Mouse (Mus musculus): ENCODE results near the gene Atp2a1. TPM values are rescaled to one million over a fixed set of nuclear protein-coding genes. Genes with fewer than 3 reads are reported as not detected.

The Atp2a1 gene
- polyA plus RNA-seq, 1 experiment = 1.4 TPM

GRCm38 (mm10) chr7:126473470-126474086, 10.7 kb upstream of the Atp2a1 start:
- peaks cover 51% of the 10 kb centered on the region for H3K36me3 ChIP-seq (replicated peaks; ENCODE audit: low read length)
- peaks cover 81% of the 10 kb centered on the region for H3K4me1 ChIP-seq
- peak overlapping the region; percentile 98 for H3K4me3 ChIP-seq (replicated peaks)
- TF ChIP-seq FLI1 (IDR thresholded peaks at IDR 0.05; ENCODE audit: low read length) (no peak), GATA1 (IDR thresholded peaks at IDR 0.05; ENCODE audit: borderline replicate concordance, low read length) (no peak)
- H3K9me3 ChIP-seq = no peaks in the 10 kb centered on the region
- H3K27me3 ChIP-seq (replicated peaks) = no peaks in the 10 kb centered on the region

- TF ChIP-seq FLI1 (IDR thresholded peaks at IDR 0.05; ENCODE audit: low read length) (no peak), GATA1 (IDR thresholded peaks at IDR 0.05; ENCODE audit: borderline replicate concordance, low read length) (no peak)
- H3K27me3 ChIP-seq (replicated peaks) = no peaks in the 10 kb centered on the region
- peak overlapping the region; percentile 98 for H3K4me3 ChIP-seq (replicated peaks)
- no peaks in the 10 kb centered on the region for H3K9me3 ChIP-seq
- H3K4me1 ChIP-seq = peaks cover 83% of the 10 kb centered on the region
- H3K36me3 ChIP-seq (replicated peaks; ENCODE audit: low read length) = peaks cover 59% of the 10 kb centered on the region
These were observed 9.8 kb upstream of the Atp2a1 start for GRCm38 (mm10) chr7:126472713-126473112.

GRCm38 (mm10) chr7:126472306-126472705, 9.4 kb upstream of the Atp2a1 start:
- Histone ChIP-seq H3K27me3 (replicated peaks) (no peaks in the 10 kb centered on the region), H3K4me3 (replicated peaks) (peak overlapping the region; percentile 98), H3K9me3 (no peaks in the 10 kb centered on the region), H3K4me1 (peaks cover 87% of the 10 kb centered on the region), H3K36me3 (replicated peaks; ENCODE audit: low read length) (peaks cover 63% of the 10 kb centered on the region)
- no peak for TF ChIP-seq GATA1 (IDR thresholded peaks at IDR 0.05; ENCODE audit: borderline replicate concordance, low read length)
- TF ChIP-seq FLI1 (IDR thresholded peaks at IDR 0.05; ENCODE audit: low read length) = no peak

- peaks cover 91% of the 10 kb centered on the region for H3K4me1 ChIP-seq
- H3K4me3 ChIP-seq (replicated peaks) = peak overlapping the region; percentile 98
- H3K36me3 ChIP-seq (replicated peaks; ENCODE audit: low read length) = peaks cover 68% of the 10 kb centered on the region
- TF ChIP-seq GATA1 (IDR thresholded peaks at IDR 0.05; ENCODE audit: borderline replicate concordance, low read length) (no peak), FLI1 (IDR thresholded peaks at IDR 0.05; ENCODE audit: low read length) (no peak)
- H3K9me3 ChIP-seq = no peaks in the 10 kb centered on the region
- no peaks in the 10 kb centered on the region for H3K27me3 ChIP-seq (replicated peaks)
These were observed 8.9 kb upstream of the Atp2a1 start for GRCm38 (mm10) chr7:126471853-126472252.

- peaks cover 92% of the 10 kb centered on the region for H3K4me1 ChIP-seq
- peaks cover 73% of the 10 kb centered on the region for H3K36me3 ChIP-seq (replicated peaks; ENCODE audit: low read length)
These were observed 8.5 kb upstream of the Atp2a1 start for GRCm38 (mm10) chr7:126471361-126471760.

GRCm38 (mm10) chr7:126470077-126470476, 7.2 kb upstream of the Atp2a1 start:
- Histone ChIP-seq H3K4me3 (replicated peaks) (peak overlapping the region; percentile 85), H3K9me3 (no peaks in the 10 kb centered on the region), H3K27me3 (replicated peaks) (no peaks in the 10 kb centered on the region), H3K36me3 (replicated peaks; ENCODE audit: low read length) (peaks cover 85% of the 10 kb centered on the region), H3K4me1 (peaks cover 94% of the 10 kb centered on the region)
- TF ChIP-seq FLI1 (IDR thresholded peaks at IDR 0.05; ENCODE audit: low read length) = peak; percentile 65; the same call in 1 of the 2 replicates
- TF ChIP-seq GATA1 (IDR thresholded peaks at IDR 0.05; ENCODE audit: borderline replicate concordance, low read length) = peak; percentile 69; the same call in 1 of the 3 replicates

More at GRCm38 (mm10) chr7:126471361-126471760, 8.5 kb upstream of the Atp2a1 start:
- H3K9me3 ChIP-seq = no peaks in the 10 kb centered on the region
- TF ChIP-seq FLI1 (IDR thresholded peaks at IDR 0.05; ENCODE audit: low read length) = no peak
- TF ChIP-seq GATA1 (IDR thresholded peaks at IDR 0.05; ENCODE audit: borderline replicate concordance, low read length) = no peak
- no peaks in the 10 kb centered on the region for H3K27me3 ChIP-seq (replicated peaks)
- H3K4me3 ChIP-seq (replicated peaks) = peak overlapping the region; percentile 98

GRCm38 (mm10) chr7:126467834-126468627, 5.1 kb upstream of the Atp2a1 start:
- no peaks in the 10 kb centered on the region for H3K9me3 ChIP-seq
- H3K4me3 ChIP-seq (replicated peaks) = peak overlapping the region; percentile 75
- H3K27me3 ChIP-seq (replicated peaks) = no peaks in the 10 kb centered on the region
- H3K36me3 ChIP-seq (replicated peaks; ENCODE audit: low read length) = peaks cover 93% of the 10 kb centered on the region
- peaks cover 100% of the 10 kb centered on the region for H3K4me1 ChIP-seq
- no peak for TF ChIP-seq FLI1 (IDR thresholded peaks at IDR 0.05; ENCODE audit: low read length)
- no peak for TF ChIP-seq GATA1 (IDR thresholded peaks at IDR 0.05; ENCODE audit: borderline replicate concordance, low read length)

- no peaks in the 10 kb centered on the region for H3K9me3 ChIP-seq
- no peaks in the 10 kb centered on the region for H3K27me3 ChIP-seq (replicated peaks)
- H3K4me1 ChIP-seq = peaks cover 100% of the 10 kb centered on the region
- H3K36me3 ChIP-seq (replicated peaks; ENCODE audit: low read length) = peaks cover 87% of the 10 kb centered on the region
- TF ChIP-seq GATA1 (IDR thresholded peaks at IDR 0.05; ENCODE audit: borderline replicate concordance, low read length) (no peak), FLI1 (IDR thresholded peaks at IDR 0.05; ENCODE audit: low read length) (no peak)
- H3K4me3 ChIP-seq (replicated peaks) = peak overlapping the region; percentile 29
These were observed 4.4 kb upstream of the Atp2a1 start for GRCm38 (mm10) chr7:126467271-126467670.

GRCm38 (mm10) chr7:126466707-126467106, 3.8 kb upstream of the Atp2a1 start:
- H3K4me1 ChIP-seq = peaks cover 100% of the 10 kb centered on the region
- TF ChIP-seq GATA1 (IDR thresholded peaks at IDR 0.05; ENCODE audit: borderline replicate concordance, low read length) (no peak), FLI1 (IDR thresholded peaks at IDR 0.05; ENCODE audit: low read length) (no peak)
- H3K36me3 ChIP-seq (replicated peaks; ENCODE audit: low read length) = peaks cover 87% of the 10 kb centered on the region

GRCm38 (mm10) chr7:126466116-126466515, 3.2 kb upstream of the Atp2a1 start:
- Histone ChIP-seq H3K27me3 (replicated peaks) (no peaks in the 10 kb centered on the region), H3K9me3 (no peaks in the 10 kb centered on the region), H3K4me3 (replicated peaks) (peak overlapping the region; percentile 76), H3K36me3 (replicated peaks; ENCODE audit: low read length) (peaks cover 84% of the 10 kb centered on the region), H3K4me1 (peaks cover 100% of the 10 kb centered on the region)
- TF ChIP-seq GATA1 (IDR thresholded peaks at IDR 0.05; ENCODE audit: borderline replicate concordance, low read length) (no peak), FLI1 (IDR thresholded peaks at IDR 0.05; ENCODE audit: low read length) (no peak)

More at GRCm38 (mm10) chr7:126466707-126467106, 3.8 kb upstream of the Atp2a1 start:
- H3K27me3 ChIP-seq (replicated peaks) = no peaks in the 10 kb centered on the region
- H3K4me3 ChIP-seq (replicated peaks) = peak overlapping the region; percentile 29
- no peaks in the 10 kb centered on the region for H3K9me3 ChIP-seq

All from megakaryocyte, embryonic 14.5 days (primary cell).